Mouse (Mus musculus) hindbrain, embryonic 14.5 days (tissue): Measurements from ENCODE around the gene Osbpl3. TPM values are rescaled to one million over a fixed set of nuclear protein-coding genes. Genes with fewer than 3 reads are reported as not detected.

ENCODE experiments used
- ATAC-seq: fragments of 200-750 bp; cut with Nextera tagmentation; 2 replicates; pipeline ENCODE4 v1.8.0; 2017; ENCODE audit warnings: moderate number of reproducible peaks, mild to moderate bottlenecking, moderate TSS enrichment, moderate library complexity; ENCODE audit not compliant: low FRiP score
- DNase-seq: peaks from one replicate; pipeline ENCODE4 v3.0.0-alpha.2; 2015; ENCODE audit warnings: low spot score
- H3K27ac ChIP-seq: fragments of 300-500 bp; sonication (generic); 2 replicates; pipeline ENCODE4 v1.5.1; 2014; ENCODE audit warnings: mild to moderate bottlenecking, moderate library complexity
- H3K27me3 ChIP-seq: fragments of 300-500 bp; sonication (generic); 2 replicates; pipeline ENCODE4 v1.6.1; 2014; ENCODE audit warnings: mild to moderate bottlenecking, low read length, mixed read lengths; ENCODE audit not compliant: control insufficient read depth, insufficient read depth
- H3K36me3 ChIP-seq: fragments of 300-500 bp; sonication (generic); replicated peaks from 2 replicates; pipeline ENCODE4 v1.6.1; 2014; ENCODE audit not compliant: control insufficient read depth, insufficient read depth
- H3K4me1 ChIP-seq: fragments of 300-500 bp; sonication (generic); replicated peaks from 2 replicates; pipeline ENCODE4 v1.6.1; 2014; ENCODE audit warnings: antibody characterized with exemption, low read length, mixed read lengths; ENCODE audit not compliant: control insufficient read depth, insufficient read depth
- H3K4me2 ChIP-seq: fragments of 300-500 bp; sonication (generic); replicated peaks from 2 replicates; pipeline ENCODE4 v1.6.1; 2014; ENCODE audit warnings: mild to moderate bottlenecking, moderate library complexity
- H3K4me3 ChIP-seq: fragments of 300-500 bp; sonication (generic); replicated peaks from 2 replicates; pipeline ENCODE4 v1.5.1; 2014; ENCODE audit warnings: mild to moderate bottlenecking, low read length
- H3K9ac ChIP-seq: fragments of 300-500 bp; sonication (generic); 2 replicates; pipeline ENCODE4 v1.6.1; 2014
- H3K9me3 ChIP-seq: fragments of 300-500 bp; sonication (generic); 2 replicates; pipeline ENCODE4 v1.6.1; 2016; ENCODE audit warnings: low read length; ENCODE audit not compliant: control insufficient read depth
- WGBS: fragments of 180-500 bp; shearing (Covaris S2); extraction: QIAGEN DNeasy Blood & Tissue Kit; methylation state at CpG from one replicate; pipeline ENCODE4 v1.1.7; 2014; 5-methylcytosine and 5-hydroxymethylcytosine counted together
- polyA plus RNA-seq: library from polyadenylated mRNA; unstranded; fragments of >200 nt; fragmentation: Nextera tagmentation; extraction: Ambion mirVana; gene quantifications from 2 replicates; pipeline ENCODE4 v1.2.1, GENCODE M21; 2014

The Osbpl3 gene
- polyA plus RNA-seq, 1 experiment from 2014 or later, result 3.9 TPM

DNA sequence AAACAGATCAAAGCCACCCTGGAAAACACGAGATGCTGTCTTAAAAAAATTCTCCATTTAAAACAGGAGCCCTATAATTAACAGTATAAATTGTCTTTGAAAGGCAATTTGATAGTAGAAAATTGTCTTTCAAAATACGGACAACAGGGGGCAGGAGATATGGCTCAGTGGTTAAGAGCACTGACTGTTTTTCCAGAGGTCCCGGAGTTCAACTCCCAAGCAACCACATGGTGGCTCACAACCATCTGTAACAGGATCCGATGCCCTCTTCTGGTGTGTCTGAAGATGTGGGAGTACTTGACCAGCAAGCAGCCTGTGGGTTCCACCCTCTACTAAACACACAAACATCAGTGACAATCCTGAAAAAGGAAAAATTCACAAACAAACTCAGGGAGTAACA lies 69.5 kb downstream of the Osbpl3 start:
- H3K27me3 ChIP-seq, result no peaks in the 10 kb centered on the region
- no peak overlapping the region for H3K4me3 ChIP-seq
- H3K9me3 ChIP-seq, result no peaks in the 10 kb centered on the region
- DNase-seq (no peak), ATAC-seq (no peak)
- H3K9ac ChIP-seq, result no peak overlapping the region
- WGBS, result 86% methylated on average over 4 of the region's 4 CpGs
- no peaks in the 10 kb centered on the region for H3K36me3 ChIP-seq
- H3K4me1 ChIP-seq, result no peaks in the 10 kb centered on the region
- H3K27ac ChIP-seq, result no peak overlapping the region
- H3K4me2 ChIP-seq, result no peak overlapping the region

DNA sequence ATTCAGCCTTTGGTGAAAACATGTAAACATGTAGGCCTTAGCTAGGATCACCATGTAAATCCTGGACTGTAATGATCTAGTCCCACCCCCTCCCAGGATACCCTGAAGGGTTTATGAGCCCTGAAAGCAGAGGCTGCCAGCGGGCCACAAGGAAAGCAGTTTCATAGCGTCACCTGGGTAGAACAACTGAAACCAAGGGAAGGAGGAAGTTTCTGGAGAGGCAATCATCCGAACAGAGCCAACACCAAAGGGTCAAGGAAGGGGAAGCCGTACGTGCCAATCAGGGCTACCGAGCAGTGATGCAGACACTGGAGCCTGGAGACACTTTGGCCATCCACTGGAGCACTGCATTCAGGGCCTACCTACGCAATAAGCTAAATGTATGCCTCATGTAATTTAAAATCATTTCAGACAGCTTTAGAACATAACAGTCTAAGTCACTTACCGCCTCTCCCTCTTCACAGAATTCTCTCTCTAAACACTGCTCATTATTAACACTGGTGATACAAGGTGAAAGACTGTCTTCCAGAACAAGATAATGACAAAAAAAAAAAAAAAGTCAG lies 70.5 kb downstream of the Osbpl3 start:
- Histone ChIP-seq H3K36me3 (no peaks in the 10 kb centered on the region), H3K4me3 (no peak overlapping the region), H3K9me3 (no peaks in the 10 kb centered on the region), H3K27ac (no peak overlapping the region), H3K4me2 (no peak overlapping the region), H3K27me3 (no peaks in the 10 kb centered on the region), H3K9ac (no peak overlapping the region), H3K4me1 (no peaks in the 10 kb centered on the region)
- ATAC-seq (no peak), DNase-seq (no peak)
- WGBS, result 91% methylated on average over 8 of the region's 8 CpGs

DNA sequence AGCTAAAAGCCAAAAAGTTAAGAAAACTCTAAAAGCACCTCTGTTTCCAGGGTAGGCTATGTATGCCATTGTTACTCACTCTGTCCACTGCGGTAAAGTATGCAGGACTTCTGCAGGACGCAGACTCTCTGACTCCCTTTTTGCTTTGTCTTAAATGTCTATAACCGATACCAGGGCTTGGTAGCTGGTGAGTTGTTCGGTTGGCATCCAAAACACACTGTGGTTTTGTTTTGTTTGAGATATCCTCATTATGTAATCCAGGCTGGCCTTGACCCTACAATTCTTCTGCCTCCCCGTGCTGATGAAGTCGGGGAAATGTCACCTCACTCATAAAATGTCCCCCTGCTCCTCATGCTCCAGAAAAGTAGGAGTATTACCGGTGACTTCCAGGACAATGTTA lies 73.3 kb downstream of the Osbpl3 start:
- Histone ChIP-seq H3K27me3 (no peaks in the 10 kb centered on the region), H3K4me1 (no peaks in the 10 kb centered on the region), H3K9me3 (no peaks in the 10 kb centered on the region), H3K4me3 (no peak overlapping the region), H3K27ac (no peak overlapping the region), H3K4me2 (no peak overlapping the region), H3K36me3 (no peaks in the 10 kb centered on the region), H3K9ac (no peak overlapping the region)
- WGBS, result 83% methylated on average over 7 of the region's 7 CpGs
- ATAC-seq, result no peak
- DNase-seq, result no peak

DNA sequence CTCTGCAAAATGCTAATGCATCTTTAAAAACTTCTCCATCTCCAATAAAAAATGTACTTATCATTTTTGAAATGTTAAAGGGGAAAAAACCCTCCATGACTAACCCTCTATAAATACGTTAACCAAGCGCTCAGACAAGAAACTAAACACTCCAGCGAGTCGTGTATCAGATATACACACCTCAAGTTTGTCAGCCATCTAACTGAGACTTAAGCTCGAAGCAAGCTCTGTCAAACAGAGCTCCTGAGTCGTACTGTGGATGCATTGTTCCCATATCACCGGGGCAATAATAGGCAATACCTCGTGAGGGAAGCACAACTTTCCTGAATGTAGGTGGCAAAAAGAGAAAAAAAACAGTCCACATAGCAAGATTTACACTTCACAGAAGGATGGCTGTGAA lies 73.8 kb downstream of the Osbpl3 start:
- 69% methylated on average over 8 of the region's 8 CpGs for WGBS
- ATAC-seq, result no peak
- H3K4me2 ChIP-seq, result no peak overlapping the region

DNA sequence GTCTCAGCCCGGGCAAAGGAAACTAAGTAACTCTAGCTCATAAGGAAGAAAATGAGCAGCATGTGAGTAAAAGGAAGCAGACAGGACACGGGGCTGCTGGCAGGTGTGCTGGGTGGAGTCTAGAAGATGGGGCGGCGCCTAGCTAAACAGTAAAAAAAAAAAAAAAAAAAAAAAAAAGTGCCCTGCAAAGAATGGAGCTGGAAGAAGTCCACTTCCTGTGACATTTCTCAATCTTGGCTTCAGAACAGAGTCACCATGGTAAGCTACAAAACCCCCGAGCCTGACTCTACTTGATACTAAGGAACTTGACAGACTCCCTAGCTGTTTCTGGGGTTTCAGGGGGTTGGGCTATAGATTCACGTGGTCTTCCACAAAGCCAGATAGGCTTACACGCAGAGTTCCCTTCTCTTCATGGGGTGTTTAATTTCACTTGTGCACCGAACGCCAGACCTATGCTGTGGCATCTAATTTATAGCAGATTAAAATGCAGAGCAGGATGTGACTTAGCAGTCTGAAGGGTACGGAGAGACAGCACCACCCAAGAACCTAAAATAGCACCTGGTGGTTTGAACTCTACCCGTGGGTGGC lies 74.4 kb downstream of the Osbpl3 start:
- Histone ChIP-seq H3K9ac (no peak overlapping the region), H3K27ac (no peak overlapping the region), H3K4me1 (no peaks in the 10 kb centered on the region), H3K9me3 (no peaks in the 10 kb centered on the region), H3K27me3 (no peaks in the 10 kb centered on the region), H3K4me2 (no peak overlapping the region), H3K36me3 (no peaks in the 10 kb centered on the region), H3K4me3 (no peak overlapping the region)
- DNase-seq, result no peak
- WGBS, result 45% methylated on average over 11 of the region's 11 CpGs
- ATAC-seq, result no peak

More for the DNA sequence above, 73.8 kb downstream of the Osbpl3 start:
- H3K36me3 ChIP-seq, result no peaks in the 10 kb centered on the region
- H3K4me3 ChIP-seq, result no peak overlapping the region
- no peak overlapping the region for H3K9ac ChIP-seq
- H3K27ac ChIP-seq, result no peak overlapping the region
- no peak for DNase-seq
- H3K4me1 ChIP-seq, result no peaks in the 10 kb centered on the region
- H3K9me3 ChIP-seq, result no peaks in the 10 kb centered on the region
- H3K27me3 ChIP-seq, result no peaks in the 10 kb centered on the region

DNA sequence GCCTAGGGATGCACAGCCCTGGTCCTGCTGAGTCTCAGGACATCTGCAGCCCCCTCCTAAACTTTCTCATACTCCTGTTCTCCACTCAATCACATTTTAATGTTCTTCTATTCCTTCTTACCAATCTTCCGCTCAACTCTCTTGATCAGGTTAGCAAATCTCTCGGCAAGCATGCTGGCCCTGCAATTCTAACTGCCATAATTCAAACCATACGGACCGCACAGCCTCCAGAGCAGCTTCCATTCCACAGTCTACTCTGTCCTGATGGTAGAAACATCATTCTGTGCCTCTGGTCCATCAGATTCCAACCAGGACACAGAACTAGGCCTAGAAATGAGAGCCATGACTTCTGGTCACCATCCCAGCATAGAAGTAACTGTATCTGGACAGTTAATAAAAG lies 76.3 kb downstream of the Osbpl3 start:
- Histone ChIP-seq H3K4me2 (no peak overlapping the region), H3K9ac (no peak overlapping the region), H3K4me3 (no peak overlapping the region), H3K9me3 (no peaks in the 10 kb centered on the region), H3K4me1 (no peaks in the 10 kb centered on the region), H3K27me3 (no peaks in the 10 kb centered on the region), H3K36me3 (no peaks in the 10 kb centered on the region), H3K27ac (no peak overlapping the region)
- ATAC-seq (no peak), DNase-seq (no peak)
- WGBS, result 93% methylated on average over 4 of the region's 4 CpGs

DNA sequence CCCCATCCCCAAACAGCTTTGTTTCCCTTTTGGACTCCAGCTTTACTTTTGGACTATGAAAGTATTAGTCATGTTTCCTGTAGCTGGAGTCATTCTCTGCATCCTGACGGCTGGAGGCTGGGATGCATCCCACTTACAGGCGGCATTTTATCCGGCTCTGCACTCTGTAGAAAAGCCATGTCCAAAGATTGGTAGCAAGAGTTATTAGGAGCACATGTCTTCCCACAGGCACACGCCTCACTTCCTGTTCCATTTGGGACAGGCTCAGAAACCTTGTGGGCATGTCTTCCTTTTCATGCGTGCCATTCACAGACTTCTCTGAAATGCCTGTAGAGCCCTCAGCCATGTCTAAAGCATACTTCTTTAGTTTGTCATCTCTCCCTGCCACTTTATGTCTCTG lies 76.9 kb downstream of the Osbpl3 start:
- WGBS, result 76% methylated on average over 5 of the region's 5 CpGs
- no peak overlapping the region for H3K4me3 ChIP-seq
- no peaks in the 10 kb centered on the region for H3K9me3 ChIP-seq
- no peaks in the 10 kb centered on the region for H3K4me1 ChIP-seq
- no peaks in the 10 kb centered on the region for H3K36me3 ChIP-seq
- DNase-seq (no peak), ATAC-seq (no peak)
- H3K27ac ChIP-seq, result no peak overlapping the region
- H3K9ac ChIP-seq, result no peak overlapping the region
- no peaks in the 10 kb centered on the region for H3K27me3 ChIP-seq
- H3K4me2 ChIP-seq, result no peak overlapping the region

DNA sequence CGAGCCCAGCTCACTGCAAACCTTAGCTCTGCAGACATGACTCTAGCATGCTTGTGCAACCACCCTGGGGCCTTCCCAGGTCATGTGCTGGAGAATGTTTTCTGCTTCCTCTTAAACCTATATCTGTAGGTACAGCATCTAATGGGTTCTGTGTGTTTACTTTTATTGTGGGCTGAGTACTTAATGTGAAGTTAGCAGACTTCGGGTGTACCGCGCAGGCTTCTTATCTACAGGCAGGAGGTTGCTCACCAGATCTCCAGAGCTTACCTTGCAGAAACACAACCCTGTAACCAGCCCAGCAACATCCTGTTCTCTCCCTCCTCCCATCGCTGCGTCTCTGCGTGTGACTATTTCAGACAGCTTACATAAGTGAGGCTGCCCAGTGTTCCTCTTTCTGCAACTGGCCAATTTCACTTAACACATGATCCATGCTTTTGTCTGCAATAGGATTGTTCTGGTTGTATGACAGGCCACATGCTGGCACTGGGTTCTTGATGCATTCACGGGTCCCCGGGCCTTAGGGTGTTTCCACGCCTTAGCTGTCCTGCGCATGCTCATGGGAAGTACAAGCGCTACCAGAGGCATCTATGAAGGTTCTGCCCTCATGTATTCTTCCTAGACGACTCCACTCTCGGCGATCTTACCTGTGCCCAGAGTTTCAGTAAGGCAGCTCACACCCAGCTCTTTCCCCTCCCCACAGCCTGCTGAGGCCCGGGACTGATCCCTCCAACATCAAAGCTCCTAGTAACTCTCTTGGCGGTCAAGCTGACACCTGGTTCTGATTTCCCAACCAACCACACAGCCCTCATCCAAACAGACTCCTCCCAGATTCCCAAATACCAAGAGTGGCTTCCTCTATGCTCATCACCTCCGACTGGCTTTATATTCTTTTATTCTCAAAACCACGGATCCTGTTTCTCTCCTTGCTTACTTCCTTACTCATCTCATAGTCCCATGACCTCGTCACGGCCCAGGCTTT lies 78.0 kb downstream of the Osbpl3 start:
- Histone ChIP-seq H3K27me3 (no peaks in the 10 kb centered on the region), H3K27ac (no peak overlapping the region), H3K9ac (no peak overlapping the region), H3K9me3 (no peaks in the 10 kb centered on the region), H3K4me3 (no peak overlapping the region), H3K4me2 (no peak overlapping the region), H3K36me3 (no peaks in the 10 kb centered on the region), H3K4me1 (no peaks in the 10 kb centered on the region)
- 87% methylated on average over 21 of the region's 21 CpGs for WGBS
- DNase-seq (no peak), ATAC-seq (no peak)

DNA sequence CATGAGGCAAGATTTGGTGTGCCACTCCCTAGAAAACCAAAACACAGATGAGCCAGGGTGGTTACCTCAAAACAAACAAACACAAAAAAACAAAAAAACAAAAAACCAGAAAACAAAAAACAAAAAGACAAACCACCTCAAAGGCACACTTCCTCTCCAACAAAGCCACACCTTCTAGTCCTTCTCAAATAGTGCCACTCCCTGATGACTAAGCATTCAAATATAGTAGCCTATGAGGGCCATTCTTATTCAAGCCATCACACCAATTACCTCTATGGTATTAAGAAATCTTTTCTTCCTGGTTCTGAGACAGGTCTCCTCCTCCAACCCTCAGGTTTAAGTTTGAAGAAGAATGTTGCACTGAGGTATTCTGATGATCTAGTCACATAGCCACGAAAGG lies 79.3 kb downstream of the Osbpl3 start:
- no peak overlapping the region for H3K4me3 ChIP-seq
- no peaks in the 10 kb centered on the region for H3K27me3 ChIP-seq
- no peaks in the 10 kb centered on the region for H3K4me1 ChIP-seq
- H3K9ac ChIP-seq, result no peak overlapping the region
- H3K9me3 ChIP-seq, result no peaks in the 10 kb centered on the region
- 95% methylated on average over 1 of the region's 1 CpGs for WGBS
- H3K4me2 ChIP-seq, result no peak overlapping the region
- no peaks in the 10 kb centered on the region for H3K36me3 ChIP-seq
- DNase-seq (no peak), ATAC-seq (no peak)
- H3K27ac ChIP-seq, result no peak overlapping the region
